Mouse (Mus musculus): Measurements from ENCODE around the gene Ninj2. TPM values are rescaled to one million over a fixed set of nuclear protein-coding genes. Genes with fewer than 3 reads are reported as not detected.

Ninj2 gene
- total and polyA plus RNA-seq, 3 experiments: 1.1 to 6.5 TPM; not detected in 1

- no peaks in the 10 kb centered on the region for H3K9me3 ChIP-seq (replicated peaks; ENCODE audit: low read length)
- H3K4me3 ChIP-seq (replicated peaks in 1 of 3; ENCODE audit: low read depth in 2 of 3, low read length in 2 of 3, poor library complexity in 1 of 3): no peak overlapping the region
- TF ChIP-seq USF2 (conservative IDR thresholded peaks at IDR 0.05; ENCODE audit: low read depth, low read length) (no peak), ELF1 (IDR thresholded peaks at IDR 0.05; ENCODE audit: low read depth, low read length) (no peak), POLR2A (IDR thresholded peaks at IDR 0.05; ENCODE audit: low read depth, low read length) (no peak), IRF4 (IDR thresholded peaks at IDR 0.05; ENCODE audit: low read depth, low read length) (no peak), GABPA (IDR thresholded peaks at IDR 0.05; ENCODE audit: insufficient replicate concordance, low read depth, low read length) (no peak), E2F4 (IDR thresholded peaks at IDR 0.05; ENCODE audit: insufficient replicate concordance, low read depth, low read length) (no peak), HCFC1 (IDR thresholded peaks at IDR 0.05; ENCODE audit: low read depth, low read length) (no peak), ETS1 (conservative IDR thresholded peaks at IDR 0.05; ENCODE audit: low read depth, low read length) (no peak), JUN (IDR thresholded peaks at IDR 0.05; ENCODE audit: insufficient read depth, low read depth, low read length) (no peak), RCOR1 (conservative IDR thresholded peaks at IDR 0.05; ENCODE audit: low read depth, low read length) (no peak), CTCF (conservative IDR thresholded peaks at IDR 0.05 in 1 of 2, IDR thresholded peaks at IDR 0.05 in 1 of 2; ENCODE audit: low read depth in 2 of 2, low read length in 2 of 2) (no peak), EP300 (IDR thresholded peaks at IDR 0.05; ENCODE audit: low read length) (no peak), ZC3H11A (IDR thresholded peaks at IDR 0.05; ENCODE audit: low read depth, low read length) (no peak), MAZ (IDR thresholded peaks at IDR 0.05; ENCODE audit: low read depth, low read length) (no peak), NRF1 (IDR thresholded peaks at IDR 0.05; ENCODE audit: low read depth, low read length) (no peak)
These were observed 16.3 kb upstream of the Ninj2 start for GRCm38 (mm10) chr6:120076619-120077450.

GRCm38 (mm10) chr6:120079547-120079946 lies 13.6 kb upstream of the Ninj2 start:
- Histone ChIP-seq H3K79me2 (replicated peaks; ENCODE audit: control insufficient read depth, extremely low read depth, insufficient read depth, poor library complexity, severe bottlenecking) (no peaks in the 10 kb centered on the region), H3K4me2 (ENCODE audit: insufficient read depth, low read depth, poor library complexity, severe bottlenecking) (no peak overlapping the region), H3K9me3 (replicated peaks; ENCODE audit: low read length) (no peaks in the 10 kb centered on the region), H3K4me1 (ENCODE audit: control insufficient read depth in 1 of 2, insufficient read depth in 2 of 2) (peaks cover 24 to 45% of the 10 kb centered on the region in 2 experiments), H3K36me3 (replicated peaks in 1 of 2; ENCODE audit: control insufficient read depth in 1 of 2, insufficient read depth in 1 of 2, low read length in 1 of 2) (no peaks in the 10 kb centered on the region), H3K27me3 (replicated peaks) (no peaks in the 10 kb centered on the region), H3K27ac (ENCODE audit: insufficient read depth, low read depth) (no peak overlapping the region), H3K9ac (ENCODE audit: insufficient read depth, low read depth) (no peak overlapping the region), H3K4me3 (replicated peaks in 1 of 3; ENCODE audit: low read depth in 2 of 3, low read length in 2 of 3, poor library complexity in 1 of 3) (no peak overlapping the region)
- TF ChIP-seq MYC (IDR thresholded peaks at IDR 0.05; ENCODE audit: low read depth, low read length): no peak
- no peak for TF ChIP-seq TBP (conservative IDR thresholded peaks at IDR 0.05; ENCODE audit: low read depth, low read length)
- no peak for TF ChIP-seq RAD21 (IDR thresholded peaks at IDR 0.05; ENCODE audit: low read depth, low read length)
- no peak for TF ChIP-seq ZC3H11A (IDR thresholded peaks at IDR 0.05; ENCODE audit: low read depth, low read length)
- TF ChIP-seq PAX5 (IDR thresholded peaks at IDR 0.05; ENCODE audit: low read length): no peak
- no peak for TF ChIP-seq MAX (IDR thresholded peaks at IDR 0.05; ENCODE audit: low read length)
- TF ChIP-seq POLR2AphosphoS2 (IDR thresholded peaks at IDR 0.05; ENCODE audit: low read depth, low read length): no peak
- TF ChIP-seq ZMIZ1 (IDR thresholded peaks at IDR 0.05; ENCODE audit: low read depth, low read length): no peak
- no peak for TF ChIP-seq CHD1 (IDR thresholded peaks at IDR 0.05; ENCODE audit: low read depth, low read length)
- no peak for TF ChIP-seq ZNF384 (IDR thresholded peaks at IDR 0.05; ENCODE audit: low read depth, low read length)
- no peak for TF ChIP-seq E2F4 (IDR thresholded peaks at IDR 0.05; ENCODE audit: insufficient replicate concordance, low read depth, low read length)
- no peak for TF ChIP-seq SIN3A (IDR thresholded peaks at IDR 0.05; ENCODE audit: low read length)
- in situ Hi-C loops (cut with MboI; ENCODE audit: low pct_ligation_motif_present, low pct_unique_long_range_greater_than_20kb, low sequenced_read_pairs) (no loop called here), dilution Hi-C loops (cut with MboI; ENCODE audit: extremely low pct_ligation_motif_present, extremely low pct_unique_long_range_greater_than_20kb, low sequenced_read_pairs) (no loop called here)
- no peak for DNase-seq (ENCODE audit: extremely low read depth)

More at GRCm38 (mm10) chr6:120076619-120077450, 16.3 kb upstream of the Ninj2 start:
- dilution Hi-C loops (cut with MboI; ENCODE audit: extremely low pct_ligation_motif_present, extremely low pct_unique_long_range_greater_than_20kb, low sequenced_read_pairs): no loop called here
- Histone ChIP-seq H3K4me1 (ENCODE audit: control insufficient read depth in 1 of 2, insufficient read depth in 2 of 2) (peaks cover 14 to 32% of the 10 kb centered on the region in 2 experiments), H3K27me3 (replicated peaks) (no peaks in the 10 kb centered on the region), H3K36me3 (replicated peaks in 1 of 2; ENCODE audit: control insufficient read depth in 1 of 2, insufficient read depth in 1 of 2, low read length in 1 of 2) (no peaks in the 10 kb centered on the region), H3K79me2 (replicated peaks; ENCODE audit: control insufficient read depth, extremely low read depth, insufficient read depth, poor library complexity, severe bottlenecking) (no peaks in the 10 kb centered on the region), H3K9ac (ENCODE audit: insufficient read depth, low read depth) (no peak overlapping the region), H3K4me2 (ENCODE audit: insufficient read depth, low read depth, poor library complexity, severe bottlenecking) (no peak overlapping the region), H3K27ac (ENCODE audit: insufficient read depth, low read depth) (no peak overlapping the region)
- in situ Hi-C loops (cut with MboI; ENCODE audit: low pct_ligation_motif_present, low pct_unique_long_range_greater_than_20kb, low sequenced_read_pairs): no loop called here
- no peak for DNase-seq (ENCODE audit: extremely low read depth)
